In the genomic region with DNA sequence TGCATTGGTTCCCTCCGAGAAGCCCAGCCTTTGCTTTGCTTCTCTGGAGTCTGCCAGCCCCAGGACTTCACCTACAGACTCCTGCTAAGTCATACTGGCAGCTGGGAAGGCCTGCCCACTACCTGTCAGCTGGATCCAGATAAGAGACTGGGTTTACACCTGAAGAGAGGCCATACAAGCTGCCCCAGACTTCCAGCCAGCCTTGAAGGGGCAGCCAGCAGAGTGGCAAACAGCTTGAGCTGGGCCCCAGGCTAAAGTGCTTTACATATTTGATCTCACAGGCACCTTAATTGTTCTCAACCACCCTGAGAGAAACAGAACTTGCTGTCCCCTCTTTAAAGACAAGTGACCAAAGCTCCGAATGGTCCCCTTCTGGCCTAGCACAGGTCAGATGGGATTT, we compare ENCODE assay signal across 10 mouse cellular contexts. TPM values are rescaled to one million over a fixed set of nuclear protein-coding genes. Genes with fewer than 3 reads are reported as not detected.
DNase-seq lines count a peak whose midpoint lies in the region; ATAC-seq and TF ChIP-seq lines count a peak whose summit lies in the region.
"Had no signal": no experiment of that assay in that cellular context is flagged by ENCODE, and none has a peak within 500 bp of the region (broad histone marks: within the 10 kb centered on the region; RNA-seq: fewer than 3 reads in every experiment).

No protein-coding gene starts in this region.

- WGBS in hindbrain, embryonic 13.5 days: 50% methylated on average over 2 of the region's 2 CpGs
- 36% methylated on average over 2 of the region's 2 CpGs for WGBS in hindbrain, embryonic 10.5 days
- WGBS in liver, embryonic 12.5 days (ENCODE audit: insufficient replicate concordance): 55% methylated on average over 2 of the region's 2 CpGs
- WGBS in cerebellum, adult 2 months: 67% methylated on average over 2 of the region's 2 CpGs

- DNase-seq in hindbrain, embryonic 10.5 days (ENCODE audit: low spot score): no peak
- no peak for DNase-seq in G1E (ENCODE audit: low spot score)
- peak; percentile 32 for DNase-seq in lung, postnatal 14 days
- DNase-seq in frontal cortex, postnatal 25 days (ENCODE audit: low spot score in 2 of 2): no peak
- DNase-seq in cerebellum, adult 2 months: no peak
- DNase-seq in left cerebral cortex, adult 9 months (ENCODE audit: low spot score in 2 of 2): no peak
- DNase-seq: cerebellum, postnatal 25 days had no signal

- no peak overlapping the region for H3K4me2 ChIP-seq in hindbrain, embryonic 13.5 days
- peak overlapping the region; percentile 95 for H3K4me2 ChIP-seq in liver, embryonic 12.5 days

- no peak for TF ChIP-seq POLR2A in cerebellum, adult 2 months (IDR thresholded peaks at IDR 0.05; ENCODE audit: borderline replicate concordance, insufficient read depth, low read length)

- peak overlapping the region; percentile 35; the same call in 1 of the 2 replicates for H3K9ac ChIP-seq in hindbrain, embryonic 13.5 days
- H3K9ac ChIP-seq in liver, embryonic 12.5 days: peak overlapping the region; percentile 23; the same call in 1 of the 2 replicates

- no peaks in the 10 kb centered on the region for H3K36me3 ChIP-seq in hindbrain, embryonic 13.5 days
- no peaks in the 10 kb centered on the region for H3K36me3 ChIP-seq in hindbrain, embryonic 10.5 days
- peaks cover 46% of the 10 kb centered on the region for H3K36me3 ChIP-seq in G1E (replicated peaks)
- no peaks in the 10 kb centered on the region for H3K36me3 ChIP-seq in liver, embryonic 12.5 days

- no peaks in the 10 kb centered on the region for H3K27me3 ChIP-seq in hindbrain, embryonic 13.5 days
- H3K27me3 ChIP-seq in hindbrain, embryonic 10.5 days (ENCODE audit: insufficient read depth, poor library complexity, severe bottlenecking): peaks cover 5% of the 10 kb centered on the region; the same call in 1 of the 2 replicates
- no peaks in the 10 kb centered on the region for H3K27me3 ChIP-seq in G1E (ENCODE audit: insufficient read depth, low read length)
- no peaks in the 10 kb centered on the region for H3K27me3 ChIP-seq in liver, embryonic 12.5 days (replicated peaks)
- no peaks in the 10 kb centered on the region for H3K27me3 ChIP-seq in cerebellum, adult 2 months (ENCODE audit: control insufficient read depth, insufficient read depth, low read length)

- peaks cover 19% of the 10 kb centered on the region for H3K4me1 ChIP-seq in hindbrain, embryonic 13.5 days (replicated peaks)
- peaks cover 47% of the 10 kb centered on the region for H3K4me1 ChIP-seq in hindbrain, embryonic 10.5 days (replicated peaks)
- peaks cover 91% of the 10 kb centered on the region for H3K4me1 ChIP-seq in G1E (ENCODE audit: insufficient read depth, low read depth, low read length)
- peaks cover 92% of the 10 kb centered on the region for H3K4me1 ChIP-seq in liver, embryonic 12.5 days
- H3K4me1 ChIP-seq in cerebellum, adult 2 months (ENCODE audit: control insufficient read depth, insufficient read depth, low read length): no peaks in the 10 kb centered on the region

- H3K9me3 ChIP-seq in hindbrain, embryonic 13.5 days: no peaks in the 10 kb centered on the region
- no peaks in the 10 kb centered on the region for H3K9me3 ChIP-seq in hindbrain, embryonic 10.5 days
- no peaks in the 10 kb centered on the region for H3K9me3 ChIP-seq in G1E (replicated peaks)
- no peaks in the 10 kb centered on the region for H3K9me3 ChIP-seq in liver, embryonic 12.5 days (replicated peaks)

- TF ChIP-seq CTCF in G1E (IDR thresholded peaks at IDR 0.05; ENCODE audit: low read depth, low read length): no peak
- no peak for TF ChIP-seq CTCF in cerebellum, adult 2 months (IDR thresholded peaks at IDR 0.05; ENCODE audit: borderline replicate concordance, insufficient read depth, low read depth, low read length)

- ATAC-seq in hindbrain, embryonic 13.5 days (ENCODE audit: low FRiP score): no peak
- no peak for ATAC-seq in G1E (ENCODE audit: extremely low read depth, insufficient number of reproducible peaks, low FRiP score, poor library complexity, severe bottlenecking)
- no peak for ATAC-seq in liver, embryonic 12.5 days
- ATAC-seq: CD4-positive, CD25-positive, alpha-beta regulatory T cell, adult 4 months had no signal

- H3K4me3 ChIP-seq in hindbrain, embryonic 13.5 days: no peak overlapping the region
- H3K4me3 ChIP-seq in hindbrain, embryonic 10.5 days: no peak overlapping the region
- peak overlapping the region; percentile 56; the same call in 1 of the 2 replicates for H3K4me3 ChIP-seq in G1E (ENCODE audit: low read depth, low read length)
- H3K4me3 ChIP-seq in liver, embryonic 12.5 days: no peak overlapping the region
- no peak overlapping the region for H3K4me3 ChIP-seq in cerebellum, adult 2 months (replicated peaks; ENCODE audit: insufficient read depth, low read depth, low read length)

- H3K27ac ChIP-seq in hindbrain, embryonic 13.5 days: no peak overlapping the region
- H3K27ac ChIP-seq in hindbrain, embryonic 10.5 days: no peak overlapping the region
- peak overlapping the region; percentile 65 for H3K27ac ChIP-seq in liver, embryonic 12.5 days
- no peak overlapping the region for H3K27ac ChIP-seq in cerebellum, adult 2 months (ENCODE audit: insufficient read depth, low read length)

RNA-seq across cellular contexts. Expression of a gene that starts 3.1 kb away (rescaled TPM):
- polyA plus RNA-seq in hindbrain, embryonic 13.5 days (2015; fragmentation: Nextera tagmentation; extraction: Ambion mirVana): 6.6 and 8.1 TPM in 2 replicates
- 12.9 and 13.0 TPM in 2 replicates for polyA plus RNA-seq in hindbrain, embryonic 10.5 days (2016; fragmentation: Nextera tagmentation; extraction: Ambion mirVana)
- total RNA-seq in G1E (2014; fragmentation: Nextera tagmentation): 51.6 and 51.8 TPM in 2 replicates
- 7.5 and 8.4 TPM in 2 replicates for total RNA-seq in G1E (2017)
- 38.4 and 41.0 TPM in 2 replicates for polyA plus RNA-seq in G1E (2012)
- 9.3 and 10.6 TPM in 2 replicates for polyA plus RNA-seq in liver, embryonic 12.5 days (2016; fragmentation: Nextera tagmentation; extraction: Ambion mirVana)
- 9.8 and 10.2 TPM in 2 replicates for polyA plus RNA-seq in cerebellum, adult 2 months (2012; rRNA removed)

RNA-seq across cellular contexts. Expression of a gene that starts 26.2 kb away (rescaled TPM):
- polyA plus RNA-seq in hindbrain, embryonic 13.5 days (2015; fragmentation: Nextera tagmentation; extraction: Ambion mirVana): 1,428 and 1,433 TPM in 2 replicates
- 1,033 and 1,169 TPM in 2 replicates for polyA plus RNA-seq in hindbrain, embryonic 10.5 days (2016; fragmentation: Nextera tagmentation; extraction: Ambion mirVana)
- 797 and 914 TPM in 2 replicates for total RNA-seq in G1E (2014; fragmentation: Nextera tagmentation)
- total RNA-seq in G1E (2017): 868 and 1,005 TPM in 2 replicates
- 155 and 240 TPM in 2 replicates for polyA plus RNA-seq in G1E (2012)
- 2,000 and 2,061 TPM in 2 replicates for polyA plus RNA-seq in liver, embryonic 12.5 days (2016; fragmentation: Nextera tagmentation; extraction: Ambion mirVana)
- 569 and 629 TPM in 2 replicates for polyA plus RNA-seq in cerebellum, adult 2 months (2012; rRNA removed)

RNA-seq across cellular contexts. Expression of a gene that starts 28.1 kb away (rescaled TPM):
- polyA plus RNA-seq in hindbrain, embryonic 13.5 days (2015; fragmentation: Nextera tagmentation; extraction: Ambion mirVana): 154 and 156 TPM in 2 replicates
- 202 and 214 TPM in 2 replicates for polyA plus RNA-seq in hindbrain, embryonic 10.5 days (2016; fragmentation: Nextera tagmentation; extraction: Ambion mirVana)
- 240 and 275 TPM in 2 replicates for total RNA-seq in G1E (2014; fragmentation: Nextera tagmentation)
- total RNA-seq in G1E (2017): 329 and 337 TPM in 2 replicates
- polyA plus RNA-seq in G1E (2012): 164 and 213 TPM in 2 replicates
- 143 and 148 TPM in 2 replicates for polyA plus RNA-seq in liver, embryonic 12.5 days (2016; fragmentation: Nextera tagmentation; extraction: Ambion mirVana)
- polyA plus RNA-seq in cerebellum, adult 2 months (2012; rRNA removed): 97.2 and 116 TPM in 2 replicates

RNA-seq across cellular contexts. Expression of a gene that starts 43.5 kb away (rescaled TPM):
- 18.5 and 20.6 TPM in 2 replicates for polyA plus RNA-seq in hindbrain, embryonic 13.5 days (2015; fragmentation: Nextera tagmentation; extraction: Ambion mirVana)
- polyA plus RNA-seq in hindbrain, embryonic 10.5 days (2016; fragmentation: Nextera tagmentation; extraction: Ambion mirVana): 29.0 and 33.3 TPM in 2 replicates
- 20.5 and 21.2 TPM in 2 replicates for total RNA-seq in G1E (2014; fragmentation: Nextera tagmentation)
- 20.9 and 22.2 TPM in 2 replicates for total RNA-seq in G1E (2017)
- polyA plus RNA-seq in G1E (2012): 7.8 and 8.1 TPM in 2 replicates
- 19.4 and 21.2 TPM in 2 replicates for polyA plus RNA-seq in liver, embryonic 12.5 days (2016; fragmentation: Nextera tagmentation; extraction: Ambion mirVana)
- 5.5 and 6.3 TPM in 2 replicates for polyA plus RNA-seq in cerebellum, adult 2 months (2012; rRNA removed)

RNA-seq across cellular contexts. Expression of a gene that starts 56.7 kb away (rescaled TPM):
- polyA plus RNA-seq in hindbrain, embryonic 13.5 days (2015; fragmentation: Nextera tagmentation; extraction: Ambion mirVana): 0.82 and 0.83 TPM in 2 replicates
- 0.42 and 0.81 TPM in 2 replicates for polyA plus RNA-seq in hindbrain, embryonic 10.5 days (2016; fragmentation: Nextera tagmentation; extraction: Ambion mirVana)
- total RNA-seq in G1E (2014; fragmentation: Nextera tagmentation): not detected in 2 replicates
- total RNA-seq in G1E (2017): 2.0 and 2.1 TPM in 2 replicates
- polyA plus RNA-seq in G1E (2012): 0.02 and 0.03 TPM in 2 replicates
- 0.77 and 0.94 TPM in 2 replicates for polyA plus RNA-seq in liver, embryonic 12.5 days (2016; fragmentation: Nextera tagmentation; extraction: Ambion mirVana)
- polyA plus RNA-seq in cerebellum, adult 2 months (2012; rRNA removed): 0.40 and 0.41 TPM in 2 replicates
